Mouse (Mus musculus): ENCODE results near the gene Trmt10c. TPM values are rescaled to one million over a fixed set of nuclear protein-coding genes. Genes with fewer than 3 reads are reported as not detected.
"Not testable (repeated sequence)": the region's sequence is repeated elsewhere in the genome, so short reads cannot be mapped to it uniquely, and the experiment has no call there.

Gene Trmt10c
- 25.5 and 29.0 TPM in 2 replicates for polyA plus RNA-seq (2016; fragmentation: Nextera tagmentation; extraction: Ambion mirVana)

GRCm38 (mm10) chr16:56037138-56038010 lies at the start of gene Trmt10c:
Gene Trmt10c (minus strand): TSS chr16:56037819.
- no peaks in the 10 kb centered on the region for H3K27me3 ChIP-seq (ENCODE audit: insufficient read depth, poor library complexity, severe bottlenecking)
- peaks cover 15% of the 10 kb centered on the region for H3K4me1 ChIP-seq (replicated peaks)
- peak; percentile 95 for DNase-seq (ENCODE audit: low spot score)
- no peaks in the 10 kb centered on the region for H3K9me3 ChIP-seq
- peaks cover 33% of the 10 kb centered on the region for H3K36me3 ChIP-seq
- H3K27ac ChIP-seq: peak within 1 kb of the TSS; percentile 93
- WGBS: under 1% methylated on average over 63 of the region's 63 CpGs
- peak within 1 kb of the TSS; percentile 89 for H3K4me3 ChIP-seq

- Histone ChIP-seq H3K27me3 (ENCODE audit: insufficient read depth, poor library complexity, severe bottlenecking) (no peaks in the 10 kb centered on the region), H3K9me3 (no peaks in the 10 kb centered on the region), H3K27ac (no peak overlapping the region), H3K36me3 (peaks cover 19% of the 10 kb centered on the region), H3K4me1 (replicated peaks) (no peaks in the 10 kb centered on the region), H3K4me3 (no peak overlapping the region)
- 93% methylated on average over 2 of the region's 2 CpGs for WGBS
- no peak for DNase-seq (ENCODE audit: low spot score)
Measured at GRCm38 (mm10) chr16:56086336-56086735, 48.7 kb upstream of the Trmt10c start.

- Histone ChIP-seq H3K27ac (no peak overlapping the region), H3K9me3 (no peaks in the 10 kb centered on the region), H3K4me1 (replicated peaks) (peaks cover 3% of the 10 kb centered on the region), H3K36me3 (peaks cover 19% of the 10 kb centered on the region), H3K4me3 (no peak overlapping the region), H3K27me3 (ENCODE audit: insufficient read depth, poor library complexity, severe bottlenecking) (no peaks in the 10 kb centered on the region)
- 93% methylated on average over 4 of the region's 4 CpGs for WGBS
- no peak for DNase-seq (ENCODE audit: low spot score)
Measured at GRCm38 (mm10) chr16:56081691-56082090, 44.1 kb upstream of the Trmt10c start.

- 91% methylated on average over 1 of the region's 1 CpGs for WGBS
Measured at GRCm38 (mm10) chr16:56079419-56079818, 41.8 kb upstream of the Trmt10c start.

GRCm38 (mm10) chr16:56076121-56076869 lies 38.7 kb upstream of the Trmt10c start:
- peaks cover 8% of the 10 kb centered on the region for H3K36me3 ChIP-seq
- H3K4me3 ChIP-seq: peak overlapping the region; percentile 69
- H3K9me3 ChIP-seq: no peaks in the 10 kb centered on the region
- peaks cover 9% of the 10 kb centered on the region for H3K4me1 ChIP-seq (replicated peaks)
- peak overlapping the region; percentile 93 for H3K27ac ChIP-seq
- H3K27me3 ChIP-seq (ENCODE audit: insufficient read depth, poor library complexity, severe bottlenecking): no peaks in the 10 kb centered on the region
- DNase-seq (ENCODE audit: low spot score): no peak
- WGBS: 9% methylated on average over 11 of the region's 11 CpGs

More at GRCm38 (mm10) chr16:56079419-56079818, 41.8 kb upstream of the Trmt10c start:
- no peak for DNase-seq (ENCODE audit: low spot score)
- no peaks in the 10 kb centered on the region for H3K27me3 ChIP-seq (ENCODE audit: insufficient read depth, poor library complexity, severe bottlenecking)
- H3K36me3 ChIP-seq: peaks cover 19% of the 10 kb centered on the region
- no peak overlapping the region for H3K27ac ChIP-seq
- H3K9me3 ChIP-seq: no peaks in the 10 kb centered on the region
- H3K4me1 ChIP-seq (replicated peaks): peaks cover 9% of the 10 kb centered on the region
- H3K4me3 ChIP-seq: no peak overlapping the region

GRCm38 (mm10) chr16:56075222-56076111 lies 37.8 kb upstream of the Trmt10c start:
- DNase-seq (ENCODE audit: low spot score): peak; percentile 95
- WGBS: under 1% methylated on average over 61 of the region's 66 CpGs
- no peaks in the 10 kb centered on the region for H3K27me3 ChIP-seq (ENCODE audit: insufficient read depth, poor library complexity, severe bottlenecking)

GRCm38 (mm10) chr16:56074565-56074964 lies 36.9 kb upstream of the Trmt10c start:
- Histone ChIP-seq H3K4me3 (peak overlapping the region; percentile 69; the same call in 1 of the 2 replicates), H3K27ac (peak overlapping the region; percentile 93), H3K9me3 (no peaks in the 10 kb centered on the region), H3K36me3 (peaks cover 8% of the 10 kb centered on the region), H3K4me1 (replicated peaks) (peaks cover 9% of the 10 kb centered on the region), H3K27me3 (ENCODE audit: insufficient read depth, poor library complexity, severe bottlenecking) (no peaks in the 10 kb centered on the region)
- WGBS: 78% methylated on average over 5 of the region's 5 CpGs
- no peak for DNase-seq (ENCODE audit: low spot score)

More at GRCm38 (mm10) chr16:56075222-56076111, 37.8 kb upstream of the Trmt10c start:
- peaks cover 9% of the 10 kb centered on the region for H3K4me1 ChIP-seq (replicated peaks)
- H3K36me3 ChIP-seq: peaks cover 8% of the 10 kb centered on the region
- no peaks in the 10 kb centered on the region for H3K9me3 ChIP-seq
- peak overlapping the region; percentile 93 for H3K27ac ChIP-seq
- H3K4me3 ChIP-seq: peak overlapping the region; percentile 69

GRCm38 (mm10) chr16:56074122-56074521 lies 36.5 kb upstream of the Trmt10c start:
- H3K4me1 ChIP-seq (replicated peaks): peaks cover 9% of the 10 kb centered on the region
- H3K36me3 ChIP-seq: peaks cover 8% of the 10 kb centered on the region
- no peak overlapping the region for H3K4me3 ChIP-seq
- no peaks in the 10 kb centered on the region for H3K27me3 ChIP-seq (ENCODE audit: insufficient read depth, poor library complexity, severe bottlenecking)
- H3K27ac ChIP-seq: peak overlapping the region; percentile 93; the same call in 1 of the 2 replicates
- WGBS: 96% methylated on average over 1 of the region's 1 CpGs
- DNase-seq (ENCODE audit: low spot score): no peak
- no peaks in the 10 kb centered on the region for H3K9me3 ChIP-seq

GRCm38 (mm10) chr16:56073150-56073549 lies 35.5 kb upstream of the Trmt10c start:
- H3K4me3 ChIP-seq; H3K27me3 ChIP-seq (ENCODE audit: insufficient read depth, poor library complexity, severe bottlenecking); DNase-seq (ENCODE audit: low spot score); H3K36me3 ChIP-seq; H3K27ac ChIP-seq; H3K9me3 ChIP-seq; H3K4me1 ChIP-seq (replicated peaks): not testable (repeated sequence)
- WGBS: 91% methylated on average over 6 of the region's 6 CpGs

GRCm38 (mm10) chr16:56072533-56072932 lies 34.9 kb upstream of the Trmt10c start:
- Histone ChIP-seq H3K27ac (no peak overlapping the region), H3K4me1 (replicated peaks) (peaks cover 9% of the 10 kb centered on the region), H3K4me3 (no peak overlapping the region), H3K27me3 (ENCODE audit: insufficient read depth, poor library complexity, severe bottlenecking) (no peaks in the 10 kb centered on the region), H3K36me3 (no peaks in the 10 kb centered on the region), H3K9me3 (no peaks in the 10 kb centered on the region)
- 82% methylated on average over 6 of the region's 6 CpGs for WGBS
- DNase-seq (ENCODE audit: low spot score): no peak

GRCm38 (mm10) chr16:56071317-56072232 lies 34.0 kb upstream of the Trmt10c start:
- WGBS: 47% methylated on average over 5 of the region's 5 CpGs
- H3K27ac ChIP-seq: no peak overlapping the region
- H3K36me3 ChIP-seq: no peaks in the 10 kb centered on the region
- H3K4me3 ChIP-seq: no peak overlapping the region
- H3K27me3 ChIP-seq (ENCODE audit: insufficient read depth, poor library complexity, severe bottlenecking): no peaks in the 10 kb centered on the region
- no peaks in the 10 kb centered on the region for H3K9me3 ChIP-seq
- no peak for DNase-seq (ENCODE audit: low spot score)
- peaks cover 4% of the 10 kb centered on the region for H3K4me1 ChIP-seq (replicated peaks)

Measured in hindbrain, embryonic 10.5 days (tissue).